Mouse (Mus musculus) cerebellum, adult 2 months (tissue): Measurements from ENCODE around the gene Ndrg4. TPM values are rescaled to one million over a fixed set of nuclear protein-coding genes. Genes with fewer than 3 reads are reported as not detected.

Source experiments
- DNase-seq, 2 experiments: peaks; one replicate each; pipeline ENCODE4 v3.0.0; 2021
- H3K27ac ChIP-seq: fragments of 200-500 bp; 2 replicates; pipeline ENCODE4 v1.5.1; 2012; ENCODE audit warnings: low read length, control low read depth, inconsistent platforms; ENCODE audit not compliant: insufficient read depth
- H3K27me3 ChIP-seq: fragments of 200-500 bp; 2 replicates; pipeline ENCODE4 v1.6.1; 2012; ENCODE audit warnings: inconsistent platforms, mild to moderate bottlenecking, low read length, moderate library complexity; ENCODE audit not compliant: control insufficient read depth, insufficient read depth
- H3K4me1 ChIP-seq: fragments of 200-500 bp; 2 replicates; pipeline ENCODE4 v1.6.1; 2011; ENCODE audit warnings: low read length; ENCODE audit not compliant: control insufficient read depth, insufficient read depth
- H3K4me3 ChIP-seq: fragments of 200-500 bp; replicated peaks from 2 replicates; pipeline ENCODE3; 2011; ENCODE audit warnings: mild to moderate bottlenecking, low read depth, low read length, control low read depth; ENCODE audit not compliant: insufficient read depth
- CTCF ChIP-seq: fragments of 200-500 bp; IDR thresholded peaks from 2 replicates; pipeline ENCODE4 v1.5.1; 2011; ENCODE audit warnings: low read depth, mild to moderate bottlenecking, control low read depth, low read length, moderate library complexity, borderline replicate concordance; ENCODE audit not compliant: insufficient read depth
- POLR2A ChIP-seq: fragments of 200-500 bp; IDR thresholded peaks from 2 replicates; pipeline ENCODE4 v1.6.1; 2011; ENCODE audit warnings: low read length, control low read depth, borderline replicate concordance; ENCODE audit not compliant: insufficient read depth
- WGBS: fragments of 180-500 bp; shearing (Covaris S2); methylation state at CpG from one replicate; pipeline ENCODE4 v1.1.7; 2018; 5-methylcytosine and 5-hydroxymethylcytosine counted together
- polyA plus RNA-seq: library from polyadenylated mRNA; depleted of rRNA; stranded (reverse); fragments of >200 nt; gene quantifications from 2 replicates; pipeline ENCODE4 v1.2.3, GENCODE M21; 2012

Ndrg4 gene
- polyA plus RNA-seq, 1 experiment, result 1,940 TPM

DNA sequence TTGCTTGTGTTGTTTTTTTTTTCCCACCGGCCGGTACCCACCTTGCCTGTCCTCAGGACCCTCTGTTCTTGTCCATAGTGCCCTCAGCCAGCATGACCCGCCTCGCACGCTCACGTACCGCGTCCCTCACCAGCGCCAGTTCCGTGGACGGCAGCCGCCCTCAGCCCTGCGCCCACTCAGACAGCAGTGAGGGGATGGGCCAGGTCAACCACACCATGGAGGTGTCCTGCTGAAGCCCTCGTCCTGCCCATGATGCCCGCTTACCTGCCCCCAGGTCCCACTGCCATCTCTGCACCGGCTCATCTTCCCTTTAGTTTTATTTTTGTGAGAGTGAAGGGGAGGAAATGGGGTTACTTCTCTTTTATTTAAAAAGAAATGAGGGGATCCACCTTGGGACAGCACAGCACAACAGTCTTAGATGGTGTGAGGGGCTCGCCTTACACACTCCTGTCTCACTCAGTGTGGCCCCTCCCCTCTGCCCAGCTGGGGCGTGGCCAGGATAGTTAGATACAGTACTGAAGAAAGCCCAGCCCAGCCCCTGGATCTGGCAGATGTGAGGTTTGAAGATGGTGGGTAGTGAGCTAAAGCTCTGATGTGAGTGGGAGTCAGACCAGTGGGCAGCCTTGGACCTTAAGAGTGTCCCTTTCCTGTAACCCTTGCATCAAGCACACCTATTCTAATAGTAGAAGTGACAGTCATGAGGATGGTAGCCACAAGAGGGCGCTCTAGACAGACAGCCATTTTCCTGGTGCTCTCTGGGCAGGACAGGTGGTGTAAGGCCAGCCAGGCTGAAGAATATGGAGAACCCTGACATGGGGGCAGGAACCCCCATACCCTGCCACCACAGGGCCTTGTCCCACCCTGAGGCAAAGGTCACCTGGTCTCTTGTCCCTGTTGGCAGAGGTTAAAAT lies 36.6 kb downstream of the Ndrg4 start:
- Histone ChIP-seq H3K4me3 (no peak overlapping the region), H3K4me1 (peaks cover 2% of the 10 kb centered on the region; the same call in 1 of the 2 replicates), H3K27ac (no peak overlapping the region), H3K27me3 (no peaks in the 10 kb centered on the region)
- DNase-seq, result peak; percentile 72 to 79
- TF ChIP-seq POLR2A (no peak), CTCF (peak; percentile 83)
- WGBS, result 78% methylated on average over 19 of the region's 19 CpGs

GRCm38 (mm10) chr8:95714367-95714766 lies 37.6 kb downstream of the Ndrg4 start:
- no peaks in the 10 kb centered on the region for H3K27me3 ChIP-seq
- no peaks in the 10 kb centered on the region for H3K4me1 ChIP-seq
- no peak for DNase-seq
- 94% methylated on average over 4 of the region's 4 CpGs for WGBS
- TF ChIP-seq POLR2A (no peak), CTCF (no peak)
- no peak overlapping the region for H3K4me3 ChIP-seq
- H3K27ac ChIP-seq, result no peak overlapping the region

DNA sequence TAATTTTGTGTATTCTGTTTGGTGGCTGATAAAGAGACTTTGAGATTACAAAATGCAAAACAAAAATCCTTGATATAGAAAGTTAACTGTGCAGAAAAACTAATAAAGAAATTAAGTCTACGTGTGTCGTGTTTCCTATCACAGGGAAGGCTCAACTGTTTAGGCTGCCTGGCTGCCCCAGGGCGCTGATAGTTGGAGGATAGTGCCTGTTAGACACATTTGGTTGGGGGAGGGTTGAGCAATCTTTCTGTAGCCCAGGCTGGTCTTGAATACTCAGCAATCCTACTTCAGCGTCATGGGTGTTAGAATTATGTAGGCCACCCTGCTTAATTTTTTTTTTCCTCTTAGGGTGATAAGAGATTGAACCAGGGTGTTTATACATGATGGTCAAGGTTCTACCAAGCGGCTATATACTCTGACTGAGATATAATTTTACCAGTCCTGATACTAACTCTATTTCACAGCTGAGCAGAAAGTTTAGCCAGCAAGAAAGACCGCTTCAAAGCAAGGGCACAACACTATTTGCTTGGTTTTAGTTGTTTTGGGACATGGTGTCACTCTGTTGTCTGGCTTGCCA lies 38.1 kb downstream of the Ndrg4 start:
- H3K27ac ChIP-seq, result no peak overlapping the region
- no peak overlapping the region for H3K4me3 ChIP-seq
- WGBS, result 87% methylated on average over 6 of the region's 6 CpGs
- no peak for DNase-seq
- H3K27me3 ChIP-seq, result no peaks in the 10 kb centered on the region
- no peaks in the 10 kb centered on the region for H3K4me1 ChIP-seq
- TF ChIP-seq CTCF, result no peak
- no peak for TF ChIP-seq POLR2A

GRCm38 (mm10) chr8:95715676-95716531 lies 39.1 kb downstream of the Ndrg4 start, which contains the start of gene Setd6:
TSS of gene Setd6 (plus strand) at chr8:95715881.
- Histone ChIP-seq H3K4me1 (no peaks in the 10 kb centered on the region), H3K27ac (peak within 1 kb of the TSS; percentile 2; the same call in 1 of the 2 replicates), H3K4me3 (peak within 1 kb of the TSS; percentile 53), H3K27me3 (no peaks in the 10 kb centered on the region)
- peak; percentile 84 to 85 for DNase-seq
- no peak for TF ChIP-seq CTCF
- TF ChIP-seq POLR2A, result 0 out of 2 replicates have a peak, but pooled peaks have one; percentile 32
- WGBS, result under 1% methylated on average over 79 of the region's 79 CpGs

DNA sequence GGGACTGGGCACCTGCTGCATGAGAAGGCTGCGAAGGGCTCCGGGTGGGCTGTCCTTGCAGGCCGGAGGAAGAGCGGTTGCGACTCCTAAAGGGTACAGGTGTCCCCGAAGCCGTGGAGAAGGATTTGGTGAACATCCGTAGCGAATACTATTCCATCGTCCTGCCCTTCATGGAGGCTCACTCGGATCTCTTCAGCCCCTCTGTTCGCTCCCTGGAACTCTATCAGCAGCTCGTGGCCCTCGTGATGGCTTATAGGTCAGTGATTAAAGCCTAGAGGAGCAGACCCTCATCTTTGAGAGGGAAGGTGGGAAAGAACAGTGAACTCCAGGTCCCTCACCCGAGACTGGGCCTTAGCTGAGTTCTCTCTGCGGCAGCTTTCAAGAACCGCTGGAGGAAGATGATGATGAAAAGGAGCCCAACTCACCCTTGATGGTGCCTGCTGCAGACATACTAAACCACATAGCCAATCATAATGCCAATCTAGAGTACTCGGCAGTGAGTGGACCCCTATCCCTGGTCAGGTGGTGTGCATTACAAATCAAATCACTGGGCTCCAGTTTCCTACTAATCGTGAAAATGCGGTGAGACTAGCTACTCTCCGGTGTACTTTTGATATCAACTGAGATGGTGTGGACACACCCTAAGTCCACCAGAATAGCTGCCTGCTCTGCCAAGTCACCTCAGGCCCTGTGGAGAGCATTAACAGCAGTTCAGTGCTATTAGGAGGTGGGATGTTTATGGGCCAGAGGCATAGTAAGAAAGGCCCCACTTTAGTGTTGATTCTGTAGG lies 40.0 kb downstream of the Ndrg4 start:
- DNase-seq, result no peak
- Histone ChIP-seq H3K27me3 (no peaks in the 10 kb centered on the region), H3K27ac (no peak overlapping the region), H3K4me3 (peak overlapping the region; percentile 53), H3K4me1 (no peaks in the 10 kb centered on the region)
- TF ChIP-seq CTCF, result no peak
- 0 out of 2 replicates have a peak, but pooled peaks have one; percentile 13 for TF ChIP-seq POLR2A
- WGBS, result 16% methylated on average over 21 of the region's 21 CpGs

DNA sequence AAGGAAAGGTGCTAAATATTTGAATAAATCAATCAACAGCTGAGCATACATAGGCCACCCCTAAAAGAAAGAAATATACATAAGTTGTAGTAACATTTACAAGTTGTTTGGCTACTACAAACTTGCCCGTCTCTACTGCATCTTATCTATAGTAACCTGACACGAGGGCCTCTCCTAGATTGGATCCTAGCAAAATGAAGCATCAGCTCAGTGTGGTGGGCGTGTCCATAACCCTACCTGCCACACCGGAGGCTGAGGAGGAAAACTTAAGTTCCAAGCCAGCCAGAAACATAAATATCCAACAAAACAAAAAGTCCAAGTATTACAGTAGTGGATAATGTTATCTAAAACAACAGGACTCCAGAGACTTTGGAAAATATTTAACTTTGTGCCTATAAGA lies 50.8 kb downstream of the Ndrg4 start:
- DNase-seq, result no peak
- 91% methylated on average over 4 of the region's 4 CpGs for WGBS
- Histone ChIP-seq H3K4me1 (no peaks in the 10 kb centered on the region), H3K4me3 (no peak overlapping the region), H3K27ac (no peak overlapping the region), H3K27me3 (no peaks in the 10 kb centered on the region; the same call in 1 of the 2 replicates)
- TF ChIP-seq POLR2A (no peak), CTCF (no peak)
